Mouse (Mus musculus): ENCODE measurements at regions not wholly inside any gene's neighbourhood (a gene's known extent, or its start where the extent isn't known, plus 50 kb on each side); places are given as distances from the start of the nearest gene placed in this dataset.

GRCm38 (mm10) chr9:31582947-31583346 is 118.7 kb upstream of the Tmem45b start:
- DNase-seq (ENCODE audit: low read depth) = no peak

DNA sequence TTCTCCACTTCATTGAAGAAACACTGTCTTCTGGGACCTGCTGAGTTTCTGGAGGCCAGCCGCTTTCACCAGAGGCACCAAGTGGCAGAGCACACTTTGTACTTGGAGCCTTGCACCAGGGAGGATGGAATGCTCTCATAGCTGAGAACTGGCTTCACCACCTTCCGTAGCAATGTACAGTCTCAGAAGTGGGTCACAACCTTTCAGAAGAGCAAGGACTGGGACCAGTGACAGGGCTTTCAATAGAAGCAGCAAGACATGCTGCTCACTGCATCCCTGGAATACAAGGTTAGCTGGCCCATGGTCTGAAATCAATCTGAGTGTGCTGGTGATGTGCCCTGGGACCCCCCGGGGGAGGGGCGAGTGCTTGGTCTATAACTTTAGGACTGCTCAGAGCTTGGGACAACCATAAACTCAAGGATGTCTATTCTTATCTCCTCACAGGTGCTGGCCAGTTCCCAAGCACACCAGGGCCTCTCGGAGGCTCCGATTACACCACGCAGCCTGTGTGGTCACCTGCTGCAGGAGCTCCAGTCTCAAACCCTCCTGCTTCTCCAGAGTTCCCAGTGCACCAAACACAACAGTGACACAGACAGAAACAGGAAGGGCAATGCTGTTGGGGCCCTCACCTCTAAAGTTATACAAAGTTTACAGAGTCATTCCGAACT is 114.4 kb upstream of the Tmem45b start:
- no peak for DNase-seq (ENCODE audit: low read depth)

DNA sequence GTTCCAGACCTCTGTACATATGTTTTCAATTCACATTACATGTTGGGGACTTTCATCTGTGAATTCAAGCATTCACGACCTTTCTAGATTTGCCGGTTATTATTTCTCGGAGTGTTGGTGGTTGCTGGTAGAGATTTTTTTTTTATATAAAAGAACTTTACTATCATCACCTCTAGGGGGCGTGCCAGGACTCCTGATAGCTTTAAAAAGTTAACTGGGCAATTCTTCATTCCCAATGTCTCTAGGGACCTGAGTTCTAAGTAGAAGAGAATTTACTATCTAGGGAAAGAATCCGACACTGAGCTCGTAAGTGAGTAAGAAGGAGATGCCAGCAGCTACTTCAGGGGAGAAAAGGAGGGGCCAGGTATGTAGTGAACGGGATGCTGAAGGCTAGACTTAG is 112.8 kb upstream of the Tmem45b start:
- no peak for DNase-seq (ENCODE audit: low read depth)

- DNase-seq (ENCODE audit: low read depth) = no peak
These were observed 102.8 kb upstream of the Tmem45b start for GRCm38 (mm10) chr9:31567029-31567428.

GRCm38 (mm10) chr9:31566257-31567007 is 102.2 kb upstream of the Tmem45b start:
- DNase-seq (ENCODE audit: low read depth) = no peak

DNA sequence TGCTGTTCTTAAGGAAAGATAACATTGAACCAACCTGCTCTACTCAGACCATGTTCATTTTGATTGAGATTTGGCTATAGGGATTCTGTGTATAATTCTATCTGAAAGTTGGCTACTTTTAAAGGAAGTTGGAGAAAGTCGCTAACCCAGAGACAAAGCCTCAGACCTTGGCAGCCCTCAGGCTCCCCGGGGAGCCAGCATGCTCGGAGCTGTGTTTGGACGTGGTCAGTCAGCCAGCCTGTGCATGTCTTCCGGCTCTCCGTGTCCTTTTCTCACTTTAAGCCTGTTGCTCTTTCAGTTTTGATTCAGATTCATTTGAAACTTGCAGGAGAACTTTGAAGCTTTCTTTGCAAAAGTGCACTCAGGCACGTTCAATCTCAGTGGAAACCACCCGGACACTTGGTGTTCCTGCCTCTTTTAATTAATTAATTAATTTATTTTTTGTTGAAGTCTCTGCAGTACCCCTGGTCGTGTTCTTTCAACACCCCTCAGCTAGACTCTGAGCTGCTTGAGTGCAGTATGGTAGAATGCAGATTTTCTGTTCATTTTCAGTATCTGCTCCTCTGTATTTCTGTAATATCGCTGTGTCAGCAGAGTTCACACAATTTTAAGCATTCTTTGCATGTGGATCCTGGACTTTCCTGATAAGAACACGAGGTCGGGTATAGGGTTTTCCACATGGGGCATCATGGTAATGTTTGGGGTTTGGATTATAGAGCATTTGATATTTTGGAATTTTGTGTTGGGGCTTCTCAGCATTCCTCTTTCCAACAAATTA is 100.9 kb upstream of the Tmem45b start:
- DNase-seq (ENCODE audit: low read depth) = no peak

GRCm38 (mm10) chr9:31563541-31563940 is 99.3 kb upstream of the Tmem45b start:
- DNase-seq (ENCODE audit: low read depth) = no peak

- DNase-seq (ENCODE audit: low read depth) = no peak
These were observed 95.9 kb upstream of the Tmem45b start for GRCm38 (mm10) chr9:31560226-31560556.

DNA sequence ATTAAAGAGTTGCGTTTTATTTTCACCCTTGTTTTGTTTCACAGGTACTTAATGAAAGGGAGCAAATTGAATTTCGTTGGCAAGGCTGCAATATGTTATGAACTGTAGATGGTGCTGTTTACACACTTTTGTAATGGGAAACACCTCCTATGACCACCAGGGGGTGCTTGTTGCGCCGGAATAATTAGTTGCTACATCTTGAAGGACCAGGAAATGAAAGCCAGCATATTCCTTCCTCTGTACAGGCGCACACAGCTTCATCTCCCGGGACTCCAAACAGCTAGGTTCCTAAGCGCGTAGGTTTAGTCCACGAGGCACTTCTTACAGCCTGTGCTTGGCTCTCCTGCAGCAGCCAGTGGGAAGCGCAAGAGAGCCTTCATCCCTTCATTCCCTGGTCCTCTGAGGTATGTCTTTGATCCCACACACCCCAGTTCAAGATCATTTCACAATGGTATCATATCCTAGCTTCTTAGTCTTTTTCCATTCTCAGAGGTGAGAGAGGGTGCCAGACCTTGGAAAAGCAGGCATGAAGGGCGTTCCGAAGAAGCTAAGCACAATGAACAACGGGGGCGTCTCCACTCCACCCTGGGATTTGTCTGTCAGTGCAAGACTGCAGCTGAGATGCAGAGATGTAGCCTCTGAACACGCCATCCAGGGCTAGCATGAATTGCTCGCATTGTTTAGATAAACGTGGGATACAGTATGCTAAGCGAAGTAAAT is 95.4 kb upstream of the Tmem45b start:
- peak; percentile 36 for DNase-seq (ENCODE audit: low read depth)

- DNase-seq (ENCODE audit: low read depth) = no peak
These were observed 79.4 kb upstream of the Tmem45b start for GRCm38 (mm10) chr9:31543691-31544052.

DNA sequence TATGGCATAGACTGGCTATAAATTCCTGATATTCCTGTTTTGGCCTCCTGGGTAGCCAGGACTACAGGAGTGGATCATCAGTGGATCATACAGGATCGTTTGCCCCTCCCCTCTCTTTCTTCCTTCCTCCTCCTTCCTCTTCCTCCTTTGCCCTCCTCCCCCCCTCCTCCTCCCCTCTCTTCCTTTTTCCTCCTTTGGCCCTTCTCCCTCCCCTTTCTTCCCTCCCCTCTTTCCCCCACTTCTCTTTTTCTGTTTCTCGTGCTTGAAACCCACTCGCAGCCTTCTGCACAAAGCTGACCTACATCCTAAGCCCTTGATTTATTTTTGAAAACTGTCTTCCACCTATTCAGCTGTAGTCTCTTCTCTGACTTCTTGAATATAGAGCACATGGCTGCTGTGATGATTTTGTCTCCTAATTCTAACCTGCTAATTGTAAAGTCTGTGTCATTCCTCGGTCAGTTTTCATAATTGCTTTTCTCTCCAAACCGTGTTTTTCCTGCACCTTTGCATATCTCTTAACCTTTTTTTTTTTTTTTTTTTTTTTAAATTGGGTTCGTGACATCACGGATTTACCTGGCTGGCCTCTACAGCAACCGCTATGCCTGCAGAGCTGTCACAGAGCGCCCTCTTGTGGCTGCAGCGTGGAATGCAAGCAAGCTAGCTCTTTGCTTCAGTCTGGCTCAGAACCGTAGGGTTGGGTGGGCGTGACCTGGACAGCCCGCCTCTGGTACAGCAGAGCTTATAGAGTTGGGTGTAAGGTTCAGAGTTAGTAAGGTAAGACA is 78.8 kb upstream of the Tmem45b start:
- DNase-seq (ENCODE audit: low read depth) = peak; percentile 47

DNA sequence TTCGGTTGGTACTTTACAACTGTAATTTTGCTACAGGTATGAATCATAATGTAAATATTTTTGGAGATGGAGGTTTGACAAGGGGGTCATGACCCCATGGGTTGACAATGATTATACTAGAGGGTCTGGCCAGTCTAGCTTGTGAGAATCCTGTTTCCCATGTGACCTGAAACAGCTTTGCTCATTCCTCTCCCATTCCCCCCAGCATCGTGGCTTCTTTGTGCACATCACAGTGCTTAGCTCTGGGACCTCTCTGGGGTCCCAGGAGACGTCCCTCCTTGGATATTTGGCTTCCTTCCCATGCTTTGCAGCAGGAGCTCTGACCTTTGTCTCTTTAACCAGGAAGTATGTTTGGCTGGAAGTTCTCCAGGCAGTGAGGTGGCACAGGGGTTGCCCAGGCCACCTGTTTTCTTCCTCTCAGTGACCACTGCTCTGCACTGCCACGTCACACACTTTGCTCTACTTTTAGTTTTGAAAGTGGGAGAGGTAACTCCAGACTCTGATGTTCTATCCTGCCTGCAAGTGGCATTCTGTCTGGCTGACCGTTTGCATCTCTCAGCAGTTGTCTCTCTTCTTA is 77.4 kb upstream of the Tmem45b start:
- no peak for DNase-seq (ENCODE audit: low read depth)

- no peak for DNase-seq (ENCODE audit: low read depth)
These were observed 74.4 kb upstream of the Tmem45b start for GRCm38 (mm10) chr9:31538458-31539210.

DNA sequence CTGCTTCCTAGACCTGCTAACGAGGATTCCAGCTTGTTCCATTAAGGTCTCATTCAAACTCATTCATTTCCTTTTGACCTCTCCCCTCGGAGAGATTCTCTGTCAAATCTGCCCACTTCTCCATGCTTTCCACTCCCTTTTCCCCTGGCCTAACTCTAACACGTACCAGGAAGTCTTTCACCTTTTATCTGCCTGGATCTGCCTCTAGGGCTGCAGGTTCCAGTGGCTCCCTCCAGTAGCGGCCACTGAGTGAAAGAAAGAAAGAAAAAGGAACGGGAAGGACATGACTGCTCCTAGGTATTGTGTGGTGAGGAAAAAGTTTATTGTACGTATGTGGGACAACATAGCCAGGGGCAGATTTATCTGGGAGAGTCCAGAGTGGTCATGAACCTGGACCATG is 64.8 kb upstream of the Tmem45b start:
- no peak for DNase-seq (ENCODE audit: low read depth)

- DNase-seq (ENCODE audit: low read depth) = no peak
These were observed 63.0 kb upstream of the Tmem45b start for GRCm38 (mm10) chr9:31527216-31527615.
